Mouse (Mus musculus) neural tube, embryonic 13.5 days (tissue): ENCODE data around the gene Mapk1ip1. TPM values are rescaled to one million over a fixed set of nuclear protein-coding genes. Genes with fewer than 3 reads are reported as not detected.

Experiments used
- ATAC-seq: fragments of 200-750 bp; cut with Nextera tagmentation; 2 replicates; pipeline ENCODE4 v1.8.0; 2017; ENCODE audit warnings: low read depth, mild to moderate bottlenecking, moderate TSS enrichment, moderate library complexity
- H3K27ac ChIP-seq: fragments of 300-500 bp; sonication (generic); replicated peaks from 2 replicates; pipeline ENCODE4 v1.5.1; 2015; ENCODE audit warnings: moderate library complexity, mild to moderate bottlenecking, inconsistent platforms
- H3K27me3 ChIP-seq: fragments of 300-500 bp; sonication (generic); 2 replicates; pipeline ENCODE4 v1.6.1; 2015; ENCODE audit warnings: mild to moderate bottlenecking, inconsistent platforms
- H3K36me3 ChIP-seq: fragments of 300-500 bp; sonication (generic); 2 replicates; pipeline ENCODE4 v1.6.1; 2015; ENCODE audit warnings: mild to moderate bottlenecking, inconsistent platforms
- H3K4me1 ChIP-seq: fragments of 300-500 bp; sonication (generic); replicated peaks from 2 replicates; pipeline ENCODE4 v1.6.1; 2015; ENCODE audit warnings: inconsistent platforms
- H3K4me2 ChIP-seq: fragments of 300-500 bp; sonication (generic); 2 replicates; pipeline ENCODE4 v1.6.1; 2015; ENCODE audit warnings: inconsistent platforms, mild to moderate bottlenecking, moderate library complexity
- H3K4me3 ChIP-seq: fragments of 300-500 bp; sonication (generic); 2 replicates; pipeline ENCODE4 v1.5.1; 2015; ENCODE audit warnings: mild to moderate bottlenecking, inconsistent platforms
- H3K9ac ChIP-seq: fragments of 300-500 bp; sonication (generic); 2 replicates; pipeline ENCODE4 v1.6.1; 2015; ENCODE audit warnings: moderate library complexity, mild to moderate bottlenecking, inconsistent platforms
- H3K9me3 ChIP-seq: fragments of 300-500 bp; sonication (generic); 2 replicates; pipeline ENCODE4 v1.6.1; 2016; ENCODE audit warnings: inconsistent platforms
- WGBS: fragments of 180-500 bp; shearing (Covaris S2); methylation state at CpG from one replicate; pipeline ENCODE4 v1.1.7; 2015; 5-methylcytosine and 5-hydroxymethylcytosine counted together
- polyA plus RNA-seq: library from polyadenylated mRNA; unstranded; fragments of >200 nt; fragmentation: Nextera tagmentation; extraction: Ambion mirVana; gene quantifications from 2 replicates; pipeline ENCODE4 v1.2.1, GENCODE M21; 2015

The Mapk1ip1 gene
- polyA plus RNA-seq, 1 experiment from 2014 or later, result 35.5 TPM

GRCm38 (mm10) chr7:138853417-138854031, 7.5 kb upstream of the Mapk1ip1 start:
- no peak for ATAC-seq
- H3K9ac ChIP-seq, result no peak overlapping the region
- H3K9me3 ChIP-seq, result no peaks in the 10 kb centered on the region
- H3K4me1 ChIP-seq, result peaks cover 32% of the 10 kb centered on the region
- H3K4me2 ChIP-seq, result no peak overlapping the region
- 92% methylated on average over 4 of the region's 4 CpGs for WGBS
- H3K27me3 ChIP-seq, result no peaks in the 10 kb centered on the region
- H3K27ac ChIP-seq, result no peak overlapping the region
- H3K36me3 ChIP-seq, result peaks cover 61% of the 10 kb centered on the region
- H3K4me3 ChIP-seq, result no peak overlapping the region

DNA sequence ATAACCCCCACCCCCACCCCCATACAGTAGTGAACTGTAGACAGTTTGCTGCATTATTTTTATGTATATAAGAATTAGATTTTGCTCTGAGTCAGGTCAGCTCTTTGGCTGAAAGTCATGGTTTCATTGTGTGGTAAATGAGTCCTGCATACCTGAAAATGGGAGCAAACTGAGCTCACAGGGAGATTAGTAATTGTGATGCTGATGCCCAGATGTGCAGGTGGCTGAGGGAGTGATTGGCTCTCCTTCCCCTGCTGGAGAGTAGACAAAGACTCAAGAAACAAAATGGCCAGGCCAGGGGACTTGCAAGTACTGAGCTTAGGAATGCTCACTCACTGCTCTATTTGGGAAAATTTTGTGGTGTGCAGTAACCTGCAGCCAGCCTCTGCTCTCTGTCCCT, 4.0 kb upstream of the Mapk1ip1 start:
- H3K4me2 ChIP-seq, result no peak overlapping the region
- 0 out of 2 replicates have a peak overlapping the region, but pooled peaks have one; percentile 26 for H3K9ac ChIP-seq
- H3K27me3 ChIP-seq, result no peaks in the 10 kb centered on the region
- no peaks in the 10 kb centered on the region for H3K9me3 ChIP-seq
- peaks cover 52% of the 10 kb centered on the region for H3K36me3 ChIP-seq
- no peak overlapping the region for H3K27ac ChIP-seq
- peaks cover 43% of the 10 kb centered on the region for H3K4me1 ChIP-seq
- ATAC-seq, result no peak
- no peak overlapping the region for H3K4me3 ChIP-seq

DNA sequence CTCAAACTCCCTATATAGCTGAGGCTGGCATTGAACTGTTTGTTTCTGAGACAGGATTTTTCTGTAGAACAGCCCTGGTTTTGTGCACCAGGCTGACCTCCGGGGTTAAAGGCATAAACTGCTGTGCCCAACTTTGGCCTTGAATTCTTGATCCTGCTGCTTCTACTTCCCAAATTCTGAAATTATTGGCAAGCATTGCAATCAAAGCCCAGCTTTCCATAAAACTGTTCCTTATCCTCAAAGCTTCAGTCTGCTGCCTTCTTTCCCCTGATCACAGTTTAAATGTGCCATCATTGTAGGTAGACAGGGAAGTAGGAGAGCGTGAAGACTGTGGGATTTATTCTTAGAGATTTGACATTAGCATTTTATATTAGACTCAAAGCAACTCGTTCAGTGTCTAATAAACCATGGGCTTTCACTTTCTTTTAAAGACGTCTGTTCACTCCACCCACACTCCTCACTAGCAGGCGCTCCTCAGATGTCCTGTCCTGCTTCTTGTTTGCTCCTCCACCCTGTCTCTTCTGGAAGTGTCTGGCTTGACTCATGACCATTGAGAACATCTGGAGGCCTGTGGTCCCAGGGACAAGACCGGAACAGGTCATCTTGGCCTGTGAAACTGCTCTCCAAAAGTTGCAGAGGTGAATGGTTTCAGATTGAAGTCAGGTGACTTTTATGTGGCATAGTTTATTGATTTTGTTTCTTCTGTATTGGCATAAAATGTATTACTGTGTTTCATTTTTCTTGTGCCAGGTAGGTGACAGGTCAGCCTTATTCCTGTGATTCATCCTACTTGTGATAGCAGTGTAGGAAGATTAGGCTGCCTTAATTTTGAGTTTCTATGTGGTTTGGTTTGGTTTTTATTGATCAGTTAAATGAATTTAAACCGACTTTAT, 2.2 kb upstream of the Mapk1ip1 start:
- ATAC-seq, result no peak
- H3K27me3 ChIP-seq, result no peaks in the 10 kb centered on the region
- peaks cover 38% of the 10 kb centered on the region for H3K36me3 ChIP-seq
- H3K27ac ChIP-seq, result no peak overlapping the region
- no peaks in the 10 kb centered on the region for H3K9me3 ChIP-seq
- peak overlapping the region; percentile 98 for H3K4me3 ChIP-seq
- peaks cover 61% of the 10 kb centered on the region for H3K4me1 ChIP-seq
- 83% methylated on average over 7 of the region's 7 CpGs for WGBS
- H3K9ac ChIP-seq, result peak overlapping the region; percentile 98
- peak overlapping the region; percentile 96 for H3K4me2 ChIP-seq

DNA sequence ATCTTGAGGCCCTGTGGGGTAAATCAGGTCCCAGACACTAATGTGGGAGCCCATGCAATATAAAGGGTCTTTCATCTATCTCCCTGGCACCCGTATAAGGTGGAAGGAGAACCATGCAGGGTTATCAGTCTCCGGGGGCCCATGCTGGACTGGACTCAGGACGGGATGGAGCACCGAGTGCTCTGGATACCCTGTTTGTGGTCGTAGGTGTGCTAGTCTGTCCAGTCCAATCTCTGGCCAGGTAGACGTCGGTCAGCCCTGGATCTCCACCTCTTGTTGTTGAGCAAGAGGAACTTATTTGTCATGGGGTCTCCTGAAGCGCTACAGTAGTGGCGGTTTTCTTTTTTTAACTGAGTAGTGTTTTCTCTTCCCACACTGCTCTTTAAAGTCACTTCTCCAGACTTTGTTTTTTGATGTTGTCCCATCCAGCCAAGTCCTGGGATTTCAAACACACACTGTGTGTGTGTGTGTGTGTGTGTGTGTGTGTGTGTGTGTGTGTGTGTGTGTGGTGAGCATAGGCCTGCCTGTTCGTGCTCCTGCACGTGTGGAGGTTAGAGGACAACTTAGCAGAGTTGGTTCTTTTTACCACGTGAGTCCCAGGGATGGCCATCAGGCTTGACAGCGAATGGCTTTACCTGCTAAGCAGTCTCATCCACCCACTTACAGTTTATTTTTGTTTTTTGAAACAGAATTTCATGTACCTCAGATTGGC, 1.4 kb upstream of the Mapk1ip1 start:
- Histone ChIP-seq H3K36me3 (peaks cover 30% of the 10 kb centered on the region), H3K27ac (peak overlapping the region; percentile 96; the same call in 1 of the 2 replicates), H3K27me3 (no peaks in the 10 kb centered on the region), H3K9ac (peak overlapping the region; percentile 98), H3K4me1 (peaks cover 69% of the 10 kb centered on the region), H3K9me3 (no peaks in the 10 kb centered on the region), H3K4me3 (peak overlapping the region; percentile 98), H3K4me2 (peak overlapping the region; percentile 96)
- WGBS, result 54% methylated on average over 13 of the region's 13 CpGs
- no peak for ATAC-seq

GRCm38 (mm10) chr7:138846502-138846991, 474 bp upstream of the Mapk1ip1 start:
- Histone ChIP-seq H3K4me3 (peak overlapping the region; percentile 98), H3K4me2 (peak overlapping the region; percentile 96), H3K36me3 (peaks cover 20% of the 10 kb centered on the region; the same call in 1 of the 2 replicates), H3K27me3 (no peaks in the 10 kb centered on the region), H3K9me3 (no peaks in the 10 kb centered on the region), H3K27ac (peak overlapping the region; percentile 96), H3K4me1 (peaks cover 78% of the 10 kb centered on the region), H3K9ac (peak overlapping the region; percentile 98)
- ATAC-seq, result peak; percentile 75
- WGBS, result under 1% methylated on average over 42 of the region's 61 CpGs

DNA sequence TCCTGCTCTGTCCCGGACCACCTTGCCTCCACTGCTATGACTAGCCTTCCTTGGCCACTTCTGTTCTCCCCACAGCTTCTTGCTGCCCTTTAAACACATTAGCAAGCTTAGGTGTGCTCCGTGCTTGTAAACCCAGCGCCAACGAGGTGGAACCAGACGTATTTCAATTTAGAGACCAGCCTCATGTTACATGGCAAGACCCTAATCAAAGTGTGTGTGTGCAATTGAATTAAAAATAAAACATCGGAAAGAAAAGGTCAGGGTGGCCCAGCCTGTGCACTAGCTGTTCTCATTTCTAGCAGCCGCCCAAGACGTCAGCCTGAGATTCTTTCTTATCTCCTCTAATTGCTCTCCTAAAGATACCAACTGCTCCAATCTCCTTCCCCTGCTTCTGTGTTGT, 962 bp downstream of the Mapk1ip1 start:
- peaks cover 10% of the 10 kb centered on the region; the same call in 1 of the 2 replicates for H3K36me3 ChIP-seq
- H3K9ac ChIP-seq, result peak overlapping the region; percentile 98
- H3K4me1 ChIP-seq, result peaks cover 82% of the 10 kb centered on the region
- H3K9me3 ChIP-seq, result no peaks in the 10 kb centered on the region
- ATAC-seq, result no peak
- H3K4me2 ChIP-seq, result peak overlapping the region; percentile 96
- WGBS, result 45% methylated on average over 8 of the region's 8 CpGs
- peak overlapping the region; percentile 96 for H3K27ac ChIP-seq
- H3K4me3 ChIP-seq, result peak overlapping the region; percentile 98
- H3K27me3 ChIP-seq, result no peaks in the 10 kb centered on the region

- no peak for ATAC-seq
- Histone ChIP-seq H3K4me2 (peak overlapping the region; percentile 96), H3K27ac (0 out of 2 replicates have a peak overlapping the region, but pooled peaks have one; percentile 59), H3K9me3 (no peaks in the 10 kb centered on the region), H3K36me3 (0 out of 2 replicates have a peak, but pooled peaks cover 4% of the 10 kb centered on the region), H3K9ac (peak overlapping the region; percentile 49; the same call in 1 of the 2 replicates), H3K27me3 (no peaks in the 10 kb centered on the region), H3K4me1 (peaks cover 70% of the 10 kb centered on the region), H3K4me3 (no peak overlapping the region)
- WGBS, result 82% methylated on average over 4 of the region's 4 CpGs
These were observed 2.7 kb downstream of the Mapk1ip1 start for GRCm38 (mm10) chr7:138843421-138843820.

DNA sequence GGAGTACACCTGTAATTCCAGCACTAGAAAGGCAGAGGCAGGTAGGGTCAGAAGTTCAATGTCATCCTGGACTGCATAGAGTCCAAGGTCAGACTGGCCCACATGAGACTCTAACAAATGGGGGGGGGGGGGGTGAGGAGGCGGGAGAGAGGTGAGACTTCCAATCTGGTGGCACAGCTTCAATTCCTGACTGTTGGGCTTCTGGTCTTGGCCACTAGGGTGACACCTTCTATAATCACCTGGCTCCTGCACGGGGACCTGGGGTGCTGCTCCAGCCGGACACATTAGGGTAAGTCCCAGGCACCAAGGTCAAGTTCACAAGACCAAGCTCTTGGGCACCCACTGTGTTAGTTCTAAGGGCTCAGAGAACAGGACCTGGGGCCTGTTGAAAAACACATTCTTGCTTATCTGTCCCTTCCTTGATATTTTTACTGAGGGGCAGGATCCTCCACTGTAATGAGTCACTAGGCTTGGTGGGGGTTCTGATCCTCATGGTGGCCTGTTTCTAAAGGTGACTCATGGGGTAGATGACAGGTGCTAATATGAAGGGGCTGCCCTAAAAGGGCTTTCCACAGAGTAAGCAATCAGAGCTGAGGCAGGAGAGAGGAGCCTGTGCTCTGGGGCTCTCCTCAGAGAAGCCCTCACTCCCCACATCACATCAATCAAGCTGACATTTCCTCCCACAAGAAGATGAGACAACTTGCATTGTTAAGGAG, 4.5 kb downstream of the Mapk1ip1 start:
- H3K9me3 ChIP-seq, result no peaks in the 10 kb centered on the region
- peak overlapping the region; percentile 59 for H3K27ac ChIP-seq
- peaks cover 55% of the 10 kb centered on the region for H3K4me1 ChIP-seq
- H3K9ac ChIP-seq, result peak overlapping the region; percentile 31; the same call in 1 of the 2 replicates
- WGBS, result 74% methylated on average over 3 of the region's 3 CpGs
- ATAC-seq, result no peak
- peaks cover 2% of the 10 kb centered on the region for H3K36me3 ChIP-seq
- peak overlapping the region; percentile 11; the same call in 1 of the 2 replicates for H3K4me2 ChIP-seq
- H3K4me3 ChIP-seq, result no peak overlapping the region
- H3K27me3 ChIP-seq, result no peaks in the 10 kb centered on the region

GRCm38 (mm10) chr7:138840594-138841021, 5.5 kb downstream of the Mapk1ip1 start:
- 32% methylated on average over 4 of the region's 4 CpGs for WGBS
- no peaks in the 10 kb centered on the region for H3K9me3 ChIP-seq
- H3K4me3 ChIP-seq, result no peak overlapping the region
- no peaks in the 10 kb centered on the region for H3K27me3 ChIP-seq
- H3K9ac ChIP-seq, result no peak overlapping the region
- H3K36me3 ChIP-seq, result peaks cover 11% of the 10 kb centered on the region
- H3K27ac ChIP-seq, result no peak overlapping the region
- peaks cover 55% of the 10 kb centered on the region for H3K4me1 ChIP-seq
- ATAC-seq, result no peak
- no peak overlapping the region for H3K4me2 ChIP-seq

DNA sequence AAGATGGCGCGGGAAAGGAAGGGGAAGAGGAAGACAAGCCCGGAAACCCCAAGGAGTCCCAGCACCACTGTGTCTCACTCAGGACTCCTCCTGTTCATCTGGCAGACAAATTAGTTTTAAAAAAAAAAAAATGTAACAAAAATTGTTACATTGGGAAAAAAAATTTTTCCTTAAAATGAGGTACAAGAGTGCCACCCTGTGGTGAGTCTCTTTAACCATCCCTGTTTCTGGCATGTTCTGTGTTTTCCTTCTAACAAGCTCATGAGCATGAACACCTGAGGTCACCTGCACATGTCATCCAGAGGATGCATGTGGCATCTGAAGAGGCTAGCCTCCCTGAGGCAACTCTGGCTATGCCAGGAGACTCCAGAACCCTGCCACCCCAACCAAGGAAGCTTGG, 11.0 kb downstream of the Mapk1ip1 start:
- peaks cover 4% of the 10 kb centered on the region; the same call in 1 of the 2 replicates for H3K4me1 ChIP-seq
- no peaks in the 10 kb centered on the region for H3K9me3 ChIP-seq
- H3K9ac ChIP-seq, result no peak overlapping the region
- H3K27ac ChIP-seq, result no peak overlapping the region
- no peak for ATAC-seq
- no peak overlapping the region for H3K4me3 ChIP-seq
- no peaks in the 10 kb centered on the region for H3K27me3 ChIP-seq
- WGBS, result 85% methylated on average over 3 of the region's 3 CpGs
- peaks cover 16% of the 10 kb centered on the region for H3K36me3 ChIP-seq
- no peak overlapping the region for H3K4me2 ChIP-seq

DNA sequence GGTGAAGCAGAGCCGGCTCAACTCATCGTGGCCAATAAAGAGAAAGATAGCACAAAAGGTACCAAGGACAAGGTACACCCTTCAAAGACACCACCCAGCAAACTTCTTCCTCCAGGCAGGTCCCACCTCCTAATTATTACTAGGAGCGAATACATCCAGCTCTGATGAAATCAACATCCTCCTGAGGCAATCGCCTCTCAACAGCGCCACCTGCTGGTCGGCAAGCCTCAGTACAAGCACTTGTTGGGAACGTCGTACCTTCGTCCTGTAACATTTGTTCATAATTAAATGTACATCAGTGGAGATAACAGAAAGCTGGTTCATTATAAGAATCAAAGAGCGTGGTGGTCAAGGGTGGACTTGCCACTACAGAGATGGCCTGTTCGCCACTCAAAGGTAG, 18.3 kb downstream of the Mapk1ip1 start:
- WGBS, result 18% methylated on average over 11 of the region's 11 CpGs
- Histone ChIP-seq H3K27me3 (no peaks in the 10 kb centered on the region), H3K9me3 (no peaks in the 10 kb centered on the region), H3K4me2 (no peak overlapping the region), H3K4me3 (no peak overlapping the region), H3K36me3 (no peaks in the 10 kb centered on the region), H3K4me1 (no peaks in the 10 kb centered on the region), H3K27ac (no peak overlapping the region), H3K9ac (no peak overlapping the region)
- no peak for ATAC-seq
